Mouse (Mus musculus) monocyte, adult 5-6 weeks (primary cell): ENCODE measurements around the gene Gpr150. TPM values are rescaled to one million over a fixed set of nuclear protein-coding genes. Genes with fewer than 3 reads are reported as not detected.

Experiments used
- ATAC-seq: fragments of 153-309, 156-312 bp; replicated peaks from 2 replicates; pipeline ENCODE4 v1.8.0; 2017; ENCODE audit warnings: mild to moderate bottlenecking; ENCODE audit not compliant: low TSS enrichment, insufficient number of reproducible peaks, severe bottlenecking, poor library complexity, low FRiP score
- total RNA-seq: library from RNA; stranded (forward); fragments of 200-1000, 200-491, 200-594 nt; gene quantifications from 3 replicates; pipeline ENCODE4 v1.2.3, GENCODE M21; 2017

Gpr150 gene
- total RNA-seq, 1 experiment from 2014 or later, result not detected

DNA sequence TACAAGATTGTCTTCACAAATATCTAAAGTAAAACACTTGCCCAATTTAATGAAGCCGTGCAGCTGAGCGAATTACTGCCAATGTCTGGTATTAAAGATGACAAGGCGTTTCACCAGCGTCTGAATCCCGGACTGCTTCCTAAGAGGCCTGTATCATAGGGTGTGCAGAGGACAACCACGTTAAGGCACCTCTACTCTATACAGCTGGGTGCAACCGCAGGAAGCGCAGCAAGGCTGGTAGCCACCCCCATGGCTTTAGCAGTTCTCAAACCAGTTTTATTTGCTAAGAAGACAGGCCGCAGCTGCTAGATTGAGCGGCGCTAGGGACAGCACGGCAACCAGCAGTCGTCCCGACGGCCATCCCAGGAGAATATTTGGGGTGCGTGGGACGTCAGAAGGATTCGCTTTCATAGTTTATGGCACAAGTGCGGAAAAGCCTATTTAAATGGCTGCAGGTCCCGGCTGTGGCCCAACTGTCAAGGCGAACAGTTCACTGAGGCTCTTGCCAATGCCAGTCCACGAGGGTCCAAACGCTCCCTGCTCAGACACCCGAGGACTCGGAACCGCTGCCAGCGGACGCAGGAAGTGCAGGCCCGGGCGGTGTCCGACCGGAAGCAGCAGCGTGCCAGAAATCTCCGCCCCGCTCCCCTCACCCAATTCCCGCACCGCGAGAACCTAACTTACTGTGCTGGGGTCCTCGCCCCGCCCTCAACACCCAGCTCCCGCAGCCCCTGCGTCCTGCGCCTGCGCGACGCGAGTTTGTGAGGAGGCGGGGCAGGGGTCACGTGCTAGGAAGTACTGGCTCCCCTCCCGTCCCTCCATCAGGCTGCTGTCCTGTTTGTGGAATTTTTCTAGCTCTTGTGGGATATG, 38.6 kb downstream of the Gpr150 start, which contains the start of gene Rfesd:
Gene Rfesd, minus strand, starts transcription at position 746 of the 870 bp plus-strand sequence.
- peak; percentile 99 for ATAC-seq

DNA sequence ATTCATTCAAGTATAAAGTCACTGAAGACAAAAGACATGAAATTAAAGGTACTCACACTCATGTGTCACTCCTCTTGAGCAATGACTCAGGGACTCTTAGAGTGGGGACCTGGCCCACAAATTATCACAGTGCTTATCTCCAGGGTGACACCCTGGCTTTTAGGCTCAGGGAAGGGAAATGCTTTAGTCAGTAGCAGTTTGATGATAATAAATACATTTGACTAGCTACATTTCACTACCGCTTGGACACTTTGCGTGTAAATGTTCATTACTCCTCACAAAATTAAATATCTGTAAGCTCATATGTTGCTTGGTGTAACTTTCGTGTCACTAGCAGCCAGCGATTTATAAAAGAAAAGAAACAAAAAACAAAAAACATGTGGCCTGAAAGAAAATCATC, 39.3 kb downstream of the Gpr150 start:
- no peak for ATAC-seq

DNA sequence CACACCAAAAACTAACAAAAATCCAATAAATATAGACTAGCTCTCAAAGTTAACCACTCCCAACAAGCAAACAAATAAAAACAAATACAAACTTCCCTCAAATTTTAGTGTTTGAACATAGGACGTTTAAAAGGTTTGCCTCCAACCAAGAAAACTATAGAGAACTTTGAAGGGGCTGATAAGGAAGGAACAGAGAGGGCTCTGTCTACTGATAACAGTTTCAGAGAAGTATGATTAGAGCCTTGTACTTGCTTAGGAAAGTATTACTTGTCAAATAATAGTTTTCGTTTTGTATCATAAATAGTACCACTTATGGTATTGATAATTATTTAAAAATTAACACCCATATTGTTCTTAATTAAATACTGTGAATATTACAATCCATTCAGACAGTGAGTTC, 42.3 kb downstream of the Gpr150 start:
- no peak for ATAC-seq

Other genes with a start within 250 kb of the Gpr150 start
- 11.9 to 36.7 TPM (median 19.7 TPM) in 3 replicates for gene Glrx, start 217.1 kb downstream of the Gpr150 start, total RNA-seq
- gene Rhobtb3, start 113.1 kb downstream of the Gpr150 start, total RNA-seq, result 0.97 TPM in 1 of 3 replicates, not detected in the others
- not detected in 3 replicates for gene Spata9, start 89.8 kb downstream of the Gpr150 start, total RNA-seq
- 12.1 to 24.4 TPM (median 14.1 TPM) in 3 replicates for gene Rfesd, start 38.3 kb downstream of the Gpr150 start, total RNA-seq
- gene Arsk, start 41.7 kb upstream of the Gpr150 start, total RNA-seq, result 13.9 to 16.9 TPM (median 14.6 TPM) in 3 replicates
- gene Ttc37, start 41.7 kb upstream of the Gpr150 start, total RNA-seq, result 19.1 to 33.6 TPM (median 32.7 TPM) in 3 replicates
- gene Fam81b, start 248.1 kb upstream of the Gpr150 start, total RNA-seq, result not detected in 3 replicates